Comparison of ENCODE assay signal across 8 mouse cellular contexts in the genomic region with DNA sequence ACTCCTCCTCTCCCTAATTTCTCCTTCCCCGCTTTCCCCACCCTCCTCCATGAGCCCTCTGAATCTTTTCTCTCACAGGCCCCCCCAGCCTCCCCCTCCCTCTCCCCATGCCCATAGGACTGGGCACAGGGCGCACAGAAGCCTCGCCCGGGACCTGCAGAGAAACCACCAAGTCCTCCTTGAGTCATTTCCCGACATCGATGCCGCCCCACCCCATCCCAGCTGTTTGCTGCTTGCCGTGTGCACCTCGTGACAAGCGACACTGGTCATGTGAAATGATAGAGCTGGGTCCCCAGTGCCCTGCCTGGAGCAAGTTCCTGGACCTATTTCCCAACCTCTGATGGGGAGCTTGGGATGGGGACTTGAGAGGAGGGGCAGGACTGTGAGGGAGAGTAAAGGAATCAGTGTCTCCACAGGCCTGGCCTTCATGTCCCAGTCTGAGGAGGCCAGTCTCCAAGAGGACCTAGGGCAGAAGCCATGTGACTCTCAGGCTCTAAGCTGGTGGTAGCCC. TPM values are rescaled to one million over a fixed set of nuclear protein-coding genes. Genes with fewer than 3 reads are reported as not detected.
A peak's percentile ranks its signal among the peaks of the same experiment; 100 is the strongest.
DNase-seq lines count a peak whose midpoint lies in the region; ATAC-seq and TF ChIP-seq lines count a peak whose summit lies in the region.

No protein-coding gene starts in this region.

- no peak overlapping the region for H3K4me2 ChIP-seq in forebrain, embryonic 14.5 days (ENCODE audit: low read length)
- no peak overlapping the region for H3K4me2 ChIP-seq in liver, postnatal 0 days (ENCODE audit: low read depth, low read length)

- peak overlapping the region; percentile 49; the same call in 1 of the 2 replicates for H3K27ac ChIP-seq in forebrain, embryonic 14.5 days (ENCODE audit: low read depth, low read length)
- 0 out of 2 replicates have a peak overlapping the region, but pooled peaks have one; percentile 11 for H3K27ac ChIP-seq in liver, postnatal 0 days (ENCODE audit: low read depth)

- H3K9me3 ChIP-seq in forebrain, embryonic 14.5 days (replicated peaks; ENCODE audit: control insufficient read depth, low read length): no peaks in the 10 kb centered on the region
- no peaks in the 10 kb centered on the region for H3K9me3 ChIP-seq in liver, postnatal 0 days (ENCODE audit: low read length)

- peaks cover 31% of the 10 kb centered on the region for H3K4me1 ChIP-seq in forebrain, embryonic 14.5 days (ENCODE audit: control insufficient read depth, insufficient read depth, low read length)
- peaks cover 10% of the 10 kb centered on the region for H3K4me1 ChIP-seq in liver, postnatal 0 days (ENCODE audit: insufficient read depth)

- H3K9ac ChIP-seq in forebrain, embryonic 14.5 days (ENCODE audit: low read length): no peak overlapping the region
- H3K9ac ChIP-seq in liver, postnatal 0 days (replicated peaks): no peak overlapping the region

- peak; percentile 92 for DNase-seq in 416B (ENCODE audit: low read depth)
- peak; percentile 74 for DNase-seq in Muller cell, postnatal 12 days (ENCODE audit: inconsistent ontology term)
- no peak for DNase-seq in forebrain, embryonic 14.5 days (ENCODE audit: low spot score)
- DNase-seq in heart, postnatal 4 days: peak; percentile 67
- peak; percentile 46 for DNase-seq in liver, postnatal 0 days
- DNase-seq in neural tube, embryonic 10.5 days (ENCODE audit: extremely low spot score, low spot score): peak; percentile 30
- no peak for DNase-seq in frontal cortex, postnatal 14 days (ENCODE audit: low spot score in 2 of 2)
- no peak for DNase-seq in frontal cortex, postnatal 10 days (ENCODE audit: low spot score in 2 of 2)

- no peak for TF ChIP-seq CTCF in liver, postnatal 0 days (IDR thresholded peaks at IDR 0.05; ENCODE audit: low read depth)

- peak; percentile 40; the same call in 1 of the 2 replicates for ATAC-seq in forebrain, embryonic 14.5 days
- peak; percentile 43 for ATAC-seq in liver, postnatal 0 days

- no peak for TF ChIP-seq EP300 in liver, postnatal 0 days (IDR thresholded peaks at IDR 0.05; ENCODE audit: low read depth)

- H3K4me3 ChIP-seq in forebrain, embryonic 14.5 days (ENCODE audit: low read depth, low read length): no peak overlapping the region
- no peak overlapping the region for H3K4me3 ChIP-seq in liver, postnatal 0 days (ENCODE audit: low read depth, low read length)

- no peaks in the 10 kb centered on the region for H3K36me3 ChIP-seq in forebrain, embryonic 14.5 days (ENCODE audit: control insufficient read depth, insufficient read depth, low read length)
- H3K36me3 ChIP-seq in liver, postnatal 0 days (replicated peaks; ENCODE audit: insufficient read depth, low read length): no peaks in the 10 kb centered on the region; the same call in 1 of the 2 replicates

- no peaks in the 10 kb centered on the region for H3K27me3 ChIP-seq in forebrain, embryonic 14.5 days (replicated peaks; ENCODE audit: control insufficient read depth, insufficient read depth, low read length)
- H3K27me3 ChIP-seq in liver, postnatal 0 days (ENCODE audit: insufficient read depth, low read length): no peaks in the 10 kb centered on the region

- WGBS in forebrain, embryonic 14.5 days: 27% methylated on average over 10 of the region's 10 CpGs
- whole genome bisulfite sequencing in liver, postnatal 0 days (ENCODE audit: insufficient replicate concordance): 46% methylated on average over 9 of the region's 10 CpGs

RNA-seq across cellular contexts. Expression of a gene that starts 53.4 kb away (rescaled TPM):
- polyA plus RNA-seq in forebrain, embryonic 14.5 days (2014; fragmentation: Nextera tagmentation; extraction: Ambion mirVana): 17.3 and 22.3 TPM in 2 replicates
- total RNA-seq in heart, postnatal 4 days (2021): 10 to 100 TPM; 27.4 to 31.1 TPM
- polyA plus RNA-seq in liver, postnatal 0 days (2015; fragmentation: Nextera tagmentation; extraction: Ambion mirVana): 9.9 and 11.4 TPM in 2 replicates

Comparison
In these comparisons a context has a peak if more than half of its experiments do, and no peak if none do; other contexts are left out.
1. DNase-seq: peak in 416B (single experiment), Muller cell, postnatal 12 days (single experiment), heart, postnatal 4 days (single experiment), liver, postnatal 0 days (single experiment) and neural tube, embryonic 10.5 days (single experiment); none in forebrain, embryonic 14.5 days (single experiment), frontal cortex, postnatal 14 days (0 of 2) and frontal cortex, postnatal 10 days (0 of 2).